Mouse (Mus musculus) liver, embryonic 14.5 days (tissue): ENCODE measurements at regions not wholly inside any gene's neighbourhood (a gene's known extent, or its start where the extent isn't known, plus 50 kb on each side); places are given as distances from the start of the nearest gene placed in this dataset.

ENCODE experiments used
- CTCF ChIP-seq: IDR thresholded peaks from 2 replicates; pipeline ENCODE4 v1.5.1; 2016; ENCODE audit warnings: antibody characterized with exemption, low read depth, control low read depth
- EP300 ChIP-seq: IDR thresholded peaks from 2 replicates; pipeline ENCODE4 v1.6.1; 2016; ENCODE audit warnings: antibody characterized with exemption, low read depth

DNA sequence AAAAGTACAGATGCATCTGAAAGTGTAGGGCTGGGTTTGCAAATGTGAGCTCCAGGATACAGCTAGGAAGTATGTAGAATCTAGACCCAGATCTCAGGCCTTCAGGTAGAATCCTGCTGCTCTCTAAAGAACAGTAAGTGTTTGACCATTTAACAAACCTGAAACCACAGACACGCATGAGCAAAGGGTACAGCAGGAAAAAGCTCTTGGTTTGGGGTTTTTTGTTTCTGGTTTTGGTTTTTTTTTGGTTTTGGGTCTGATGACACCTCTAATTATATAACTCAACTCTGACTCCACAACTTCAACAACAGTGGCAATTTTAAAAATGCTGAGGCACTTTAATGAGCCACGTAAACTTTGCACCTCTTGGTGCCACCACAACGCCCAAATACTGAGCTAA, 165.3 kb upstream of the Smim15 start:
- no peak for TF ChIP-seq CTCF
- TF ChIP-seq EP300, result no peak
